Mouse (Mus musculus) stomach, postnatal 0 days (tissue): ENCODE data around the gene Wdr91. TPM values are rescaled to one million over a fixed set of nuclear protein-coding genes. Genes with fewer than 3 reads are reported as not detected.

Experiments
- ATAC-seq: fragments of 200-750 bp; cut with Nextera tagmentation; 2 replicates; pipeline ENCODE4 v1.8.0; 2017; ENCODE audit not compliant: low FRiP score, low TSS enrichment
- DNase-seq: peaks from one replicate; pipeline ENCODE4 v3.0.0-alpha.2; 2016; ENCODE audit warnings: low spot score
- H3K27ac ChIP-seq: fragments of 300-500 bp; sonication (generic); replicated peaks from 2 replicates; pipeline ENCODE4 v1.5.1; 2014; ENCODE audit warnings: mild to moderate bottlenecking, control low read depth
- H3K27me3 ChIP-seq: fragments of 300-500 bp; sonication (generic); 2 replicates; pipeline ENCODE4 v1.6.1; 2014; ENCODE audit warnings: low read length; ENCODE audit not compliant: control insufficient read depth, insufficient read depth
- H3K36me3 ChIP-seq: fragments of 300-500 bp; sonication (generic); 2 replicates; pipeline ENCODE4 v1.6.1; 2014; ENCODE audit warnings: low read length, mixed read lengths; ENCODE audit not compliant: control insufficient read depth, insufficient read depth
- H3K4me1 ChIP-seq: fragments of 300-500 bp; sonication (generic); replicated peaks from 2 replicates; pipeline ENCODE4 v1.6.1; 2014; ENCODE audit warnings: antibody characterized with exemption; ENCODE audit not compliant: control insufficient read depth, insufficient read depth
- H3K4me2 ChIP-seq: fragments of 300-500 bp; sonication (generic); replicated peaks from 2 replicates; pipeline ENCODE4 v1.6.1; 2014; ENCODE audit warnings: low read depth, mild to moderate bottlenecking, control low read depth, moderate library complexity
- H3K4me3 ChIP-seq: fragments of 300-500 bp; sonication (generic); 2 replicates; pipeline ENCODE4 v1.5.1; 2014; ENCODE audit warnings: low read depth, low read length, control low read depth
- H3K9ac ChIP-seq: fragments of 300-500 bp; sonication (generic); 2 replicates; pipeline ENCODE4 v1.6.1; 2014; ENCODE audit warnings: mild to moderate bottlenecking, low read length, control low read depth, mixed read lengths
- H3K9me3 ChIP-seq: fragments of 300-500 bp; sonication (generic); 2 replicates; pipeline ENCODE4 v1.6.1; 2016; ENCODE audit warnings: low read length; ENCODE audit not compliant: control insufficient read depth
- CTCF ChIP-seq: IDR thresholded peaks from 2 replicates; pipeline ENCODE4 v1.5.1; 2016; ENCODE audit warnings: antibody characterized with exemption, low read depth, mild to moderate bottlenecking, moderate library complexity
- EP300 ChIP-seq: optimal IDR thresholded peaks from 2 replicates; pipeline ENCODE3; 2016; ENCODE audit warnings: antibody characterized with exemption
- WGBS: fragments of 180-500 bp; shearing (Covaris S2); extraction: QIAGEN DNeasy Blood & Tissue Kit; methylation state at CpG from one replicate; pipeline ENCODE4 v1.1.7; 2014; 5-methylcytosine and 5-hydroxymethylcytosine counted together
- polyA plus RNA-seq: library from polyadenylated mRNA; unstranded; fragments of >200 nt; fragmentation: Nextera tagmentation; extraction: Ambion mirVana; gene quantifications from 2 replicates; pipeline ENCODE4 v1.2.1, GENCODE M21; 2015

Wdr91 gene
- polyA plus RNA-seq, 1 experiment from 2014 or later, result 4.5 TPM

DNA sequence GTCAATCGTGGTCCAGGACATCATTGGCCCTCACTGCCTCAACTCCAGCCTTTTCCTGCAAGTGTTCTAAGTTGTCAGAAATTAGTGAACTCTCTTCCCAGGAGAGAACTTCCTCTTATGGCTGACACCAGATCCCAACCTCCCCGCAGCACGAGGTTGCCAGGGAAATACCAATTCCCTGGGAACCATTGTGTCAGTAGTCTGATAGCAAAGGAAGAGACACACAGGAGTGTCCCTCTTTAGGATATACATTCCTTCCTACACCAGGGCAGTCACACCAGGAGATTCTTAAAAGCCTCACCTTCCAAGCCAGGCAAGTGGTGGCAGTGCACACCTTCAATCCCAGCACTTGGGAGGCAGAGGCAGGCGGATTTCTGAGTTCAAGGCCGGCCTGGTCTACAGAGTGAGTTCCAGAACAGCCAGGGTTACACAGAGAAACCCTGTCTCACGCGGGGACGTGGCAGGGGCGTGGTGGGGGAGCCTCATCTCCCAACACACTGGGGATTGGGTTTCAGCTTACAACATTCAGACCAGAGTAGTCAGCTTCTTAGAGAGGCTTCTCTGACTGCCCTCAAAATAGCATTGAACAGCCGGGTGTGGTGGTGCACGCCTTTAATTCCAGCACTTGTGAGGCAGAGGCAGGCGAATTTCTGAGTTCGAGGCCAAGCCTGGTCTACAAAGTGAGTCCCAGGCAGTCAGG, 2.8 kb upstream of the Wdr91 start:
- Histone ChIP-seq H3K4me3 (no peak overlapping the region), H3K4me2 (no peak overlapping the region), H3K4me1 (no peaks in the 10 kb centered on the region), H3K9me3 (no peaks in the 10 kb centered on the region), H3K27ac (no peak overlapping the region), H3K36me3 (no peaks in the 10 kb centered on the region), H3K27me3 (no peaks in the 10 kb centered on the region), H3K9ac (no peak overlapping the region)
- no peak for TF ChIP-seq CTCF
- TF ChIP-seq EP300, result no peak
- 88% methylated on average over 13 of the region's 13 CpGs for WGBS
- ATAC-seq (no peak), DNase-seq (no peak)

DNA sequence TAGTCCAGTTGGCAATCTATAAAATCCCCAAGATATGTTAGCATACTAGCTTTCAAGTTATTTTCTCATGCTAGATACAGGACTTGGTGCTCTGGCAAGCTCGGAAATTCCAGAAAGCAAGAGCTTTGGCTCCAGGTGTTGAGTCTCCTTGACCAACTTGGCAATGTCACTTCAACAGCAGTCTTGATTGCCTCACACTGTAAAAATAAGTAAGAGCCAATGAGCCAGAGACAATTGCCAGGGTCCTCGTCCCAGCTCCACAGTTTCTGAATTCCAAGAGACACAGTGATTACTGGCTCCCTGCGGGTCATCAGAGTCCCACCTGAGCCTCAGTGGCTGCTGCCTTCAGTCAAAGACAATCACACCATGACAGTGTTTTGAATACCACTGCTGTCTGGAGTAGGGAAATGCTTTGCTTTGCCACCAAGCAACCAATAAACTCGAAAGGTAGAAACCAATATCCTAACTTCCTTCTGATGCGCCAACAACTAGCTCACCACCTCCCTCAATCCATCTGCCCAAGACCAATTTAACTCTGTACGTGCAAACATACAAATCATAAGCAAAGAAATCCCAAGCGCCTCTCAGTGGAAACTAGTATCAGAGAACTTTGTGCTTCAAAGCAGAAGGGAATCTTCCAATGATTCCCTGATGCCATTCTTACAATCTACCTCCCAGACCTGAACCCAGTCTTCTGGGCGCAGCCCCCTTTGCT, 888 bp downstream of the Wdr91 start:
- Histone ChIP-seq H3K27ac (peak overlapping the region; percentile 13; the same call in 1 of the 2 replicates), H3K9ac (peak overlapping the region; percentile 73; the same call in 1 of the 2 replicates), H3K9me3 (no peaks in the 10 kb centered on the region), H3K36me3 (peaks cover 7% of the 10 kb centered on the region; the same call in 1 of the 2 replicates), H3K4me2 (peak overlapping the region; percentile 75), H3K4me3 (peak overlapping the region; percentile 79), H3K4me1 (no peaks in the 10 kb centered on the region), H3K27me3 (no peaks in the 10 kb centered on the region)
- 40% methylated on average over 8 of the region's 8 CpGs for WGBS
- ATAC-seq (no peak), DNase-seq (no peak)
- TF ChIP-seq CTCF (no peak), EP300 (no peak)

DNA sequence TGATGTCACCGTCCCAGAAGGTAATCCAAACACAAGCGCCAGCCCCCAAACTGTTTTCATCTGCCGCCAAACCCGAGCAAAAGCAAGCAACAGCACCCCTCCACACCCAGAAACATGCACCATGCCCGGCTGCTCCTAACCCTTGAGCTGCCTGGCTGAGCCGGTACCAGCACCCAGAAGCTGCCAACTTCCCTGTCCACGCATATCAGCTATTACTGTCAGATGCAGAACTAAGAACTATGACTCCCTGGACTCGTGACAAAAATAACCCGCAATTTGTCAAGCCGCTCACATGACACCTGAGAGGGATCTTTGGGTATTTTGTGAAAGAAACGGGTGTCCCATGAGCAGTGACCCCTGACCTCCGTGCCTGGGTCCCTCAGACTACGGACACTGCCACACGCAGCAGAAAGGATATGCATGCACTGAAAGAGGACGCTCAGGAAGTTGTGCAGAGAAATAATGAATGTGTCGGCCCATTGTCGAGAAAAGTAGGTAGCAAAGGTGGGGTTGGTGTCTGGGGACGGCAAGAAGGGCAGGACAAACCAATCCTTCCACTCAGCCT, 2.9 kb downstream of the Wdr91 start:
- Histone ChIP-seq H3K27ac (no peak overlapping the region), H3K27me3 (no peaks in the 10 kb centered on the region), H3K36me3 (peaks cover 7% of the 10 kb centered on the region; the same call in 1 of the 2 replicates), H3K4me3 (no peak overlapping the region), H3K9me3 (no peaks in the 10 kb centered on the region), H3K4me2 (no peak overlapping the region), H3K4me1 (no peaks in the 10 kb centered on the region), H3K9ac (no peak overlapping the region)
- 83% methylated on average over 18 of the region's 18 CpGs for WGBS
- no peak for DNase-seq
- ATAC-seq, result no peak
- TF ChIP-seq CTCF (no peak), EP300 (no peak)

DNA sequence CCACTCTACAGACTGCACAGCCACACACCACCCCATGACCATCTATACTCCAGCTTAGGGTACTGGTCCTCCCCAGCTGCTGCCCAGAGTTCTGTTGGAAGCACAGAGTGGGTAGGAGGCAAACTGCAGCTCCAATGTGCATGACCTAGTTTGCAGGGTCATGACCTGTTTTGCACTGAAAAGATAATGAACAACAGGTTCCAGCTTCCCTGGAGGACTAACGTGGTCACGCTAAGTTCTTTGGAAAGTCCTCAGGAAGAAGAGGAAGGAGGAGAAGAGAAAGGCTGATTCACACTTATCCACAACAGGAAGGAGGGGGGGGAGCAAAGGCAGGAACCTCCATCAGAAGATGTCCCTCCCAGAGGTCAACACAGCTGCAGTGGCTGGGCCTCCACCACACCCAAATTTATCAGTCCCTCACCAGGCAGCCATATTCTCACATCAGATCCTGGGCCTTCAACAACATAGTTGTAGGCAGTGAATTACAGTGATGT, 3.5 kb downstream of the Wdr91 start:
- DNase-seq (no peak), ATAC-seq (no peak)
- H3K9ac ChIP-seq, result no peak overlapping the region
- 64% methylated on average over 2 of the region's 2 CpGs for WGBS
- no peaks in the 10 kb centered on the region for H3K27me3 ChIP-seq
- TF ChIP-seq EP300, result no peak
- TF ChIP-seq CTCF, result no peak
- H3K4me2 ChIP-seq, result no peak overlapping the region
- H3K4me1 ChIP-seq, result no peaks in the 10 kb centered on the region
- no peaks in the 10 kb centered on the region for H3K9me3 ChIP-seq
- peaks cover 7% of the 10 kb centered on the region; the same call in 1 of the 2 replicates for H3K36me3 ChIP-seq
- no peak overlapping the region for H3K4me3 ChIP-seq
- H3K27ac ChIP-seq, result no peak overlapping the region

DNA sequence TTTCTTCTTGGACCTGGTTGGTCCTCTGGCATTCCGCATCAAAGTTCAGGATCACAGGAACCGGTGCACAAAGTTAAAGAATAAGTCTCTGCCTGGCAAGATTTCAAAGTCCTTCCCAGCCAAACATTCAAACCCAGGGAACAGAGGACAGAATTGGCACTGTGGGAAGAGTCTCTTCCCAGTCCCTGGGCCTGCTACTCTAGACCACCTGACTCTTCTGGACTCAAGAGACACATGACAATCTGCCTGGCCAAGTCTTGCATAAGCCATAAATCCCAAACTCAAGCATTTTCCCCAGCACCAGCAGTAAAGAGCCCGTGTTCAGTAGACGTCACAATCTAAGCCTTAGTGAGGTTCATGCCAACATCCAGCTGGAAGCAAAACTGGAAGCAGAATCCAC, 4.0 kb downstream of the Wdr91 start:
- DNase-seq (no peak), ATAC-seq (no peak)
- 74% methylated on average over 4 of the region's 4 CpGs for WGBS
- TF ChIP-seq CTCF, result no peak
- TF ChIP-seq EP300, result no peak
- H3K27ac ChIP-seq, result no peak overlapping the region
- H3K9me3 ChIP-seq, result no peaks in the 10 kb centered on the region
- H3K36me3 ChIP-seq, result peaks cover 7% of the 10 kb centered on the region; the same call in 1 of the 2 replicates
- H3K4me2 ChIP-seq, result no peak overlapping the region
- H3K9ac ChIP-seq, result no peak overlapping the region
- no peaks in the 10 kb centered on the region for H3K27me3 ChIP-seq
- H3K4me3 ChIP-seq, result no peak overlapping the region
- no peaks in the 10 kb centered on the region for H3K4me1 ChIP-seq

DNA sequence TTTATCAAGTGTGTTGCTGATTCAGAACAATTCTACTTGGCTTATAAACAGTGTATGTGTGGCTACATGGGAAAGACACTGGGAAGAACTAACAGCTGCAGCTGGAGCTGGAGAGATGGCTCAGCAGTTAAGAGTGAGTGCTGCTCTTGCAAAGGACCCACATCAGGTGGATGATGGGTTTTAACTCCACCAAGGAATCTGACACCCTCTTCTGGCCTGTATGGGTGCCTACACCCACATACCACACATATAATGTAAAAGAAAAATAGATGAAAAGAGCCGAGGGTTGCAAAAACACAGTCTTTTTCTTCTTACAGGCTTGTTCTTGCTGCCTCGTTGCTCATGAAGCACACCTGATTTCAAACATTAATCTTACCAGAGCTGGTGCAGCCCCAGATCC, 4.6 kb downstream of the Wdr91 start:
- peak; percentile 35 for TF ChIP-seq CTCF
- no peak for TF ChIP-seq EP300
- Histone ChIP-seq H3K27me3 (no peaks in the 10 kb centered on the region), H3K4me3 (no peak overlapping the region), H3K27ac (no peak overlapping the region), H3K36me3 (peaks cover 7% of the 10 kb centered on the region; the same call in 1 of the 2 replicates), H3K4me2 (no peak overlapping the region), H3K9ac (no peak overlapping the region), H3K9me3 (no peaks in the 10 kb centered on the region), H3K4me1 (no peaks in the 10 kb centered on the region)
- 40% methylated on average over 2 of the region's 2 CpGs for WGBS
- ATAC-seq (no peak), DNase-seq (no peak)
